Mouse (Mus musculus): ENCODE data around the gene Cnnm4. TPM values are rescaled to one million over a fixed set of nuclear protein-coding genes. Genes with fewer than 3 reads are reported as not detected.

Gene Cnnm4
- polyA plus RNA-seq, 1 experiment from 2014 or later = 13.7 TPM

Small RNAs within 50 kb of the gene (microRNA-seq; reads per million reads assigned to microRNA genes)
- not detected for gene Gm47280 (ENCODE audit: borderline number of aligned reads)

Other genes with a start within 250 kb of the Cnnm4 start
- gene Uggt1, start 226.9 kb upstream of the Cnnm4 start, polyA plus RNA-seq (2015; fragmentation: Nextera tagmentation; extraction: Ambion mirVana) = 43.9 and 46.5 TPM in 2 replicates
- 3.8 and 4.4 TPM in 2 replicates for gene Neurl3, start 196.9 kb upstream of the Cnnm4 start, polyA plus RNA-seq (2015; fragmentation: Nextera tagmentation; extraction: Ambion mirVana)
- 34.9 and 35.4 TPM in 2 replicates for gene Arid5a, start 163.9 kb upstream of the Cnnm4 start, polyA plus RNA-seq (2015; fragmentation: Nextera tagmentation; extraction: Ambion mirVana)
- 26.0 and 29.4 TPM in 2 replicates for gene Kansl3, start 102.4 kb upstream of the Cnnm4 start, polyA plus RNA-seq (2015; fragmentation: Nextera tagmentation; extraction: Ambion mirVana)
- gene Fer1l5, start 99.3 kb upstream of the Cnnm4 start, polyA plus RNA-seq (2015; fragmentation: Nextera tagmentation; extraction: Ambion mirVana) = 0.49 and 0.61 TPM in 2 replicates
- 51.3 and 52.1 TPM in 2 replicates for gene Lman2l, start 26.3 kb upstream of the Cnnm4 start, polyA plus RNA-seq (2015; fragmentation: Nextera tagmentation; extraction: Ambion mirVana)
- gene Cnnm3, start 40.2 kb downstream of the Cnnm4 start, polyA plus RNA-seq (2015; fragmentation: Nextera tagmentation; extraction: Ambion mirVana) = 3.3 and 3.8 TPM in 2 replicates
- gene Ankrd23, start 65.3 kb downstream of the Cnnm4 start, polyA plus RNA-seq (2015; fragmentation: Nextera tagmentation; extraction: Ambion mirVana) = 10.0 and 12.0 TPM in 2 replicates
- gene Gm42417, start 67.8 kb downstream of the Cnnm4 start, polyA plus RNA-seq (2015; fragmentation: Nextera tagmentation; extraction: Ambion mirVana) = 0.26 and 0.60 TPM in 2 replicates
- gene Ankrd39, start 75.8 kb downstream of the Cnnm4 start, polyA plus RNA-seq (2015; fragmentation: Nextera tagmentation; extraction: Ambion mirVana) = 20.0 and 22.7 TPM in 2 replicates
- gene Sema4c, start 86.7 kb downstream of the Cnnm4 start, polyA plus RNA-seq (2015; fragmentation: Nextera tagmentation; extraction: Ambion mirVana) = 5.5 and 6.0 TPM in 2 replicates
- gene Fam178b, start 211.6 kb downstream of the Cnnm4 start, polyA plus RNA-seq (2015; fragmentation: Nextera tagmentation; extraction: Ambion mirVana) = 0.52 and 1.7 TPM in 2 replicates
- gene Cox5b, start 219.8 kb downstream of the Cnnm4 start, polyA plus RNA-seq (2015; fragmentation: Nextera tagmentation; extraction: Ambion mirVana) = 679 and 701 TPM in 2 replicates
- 0.13 TPM in 1 of 2 replicates, not detected in the other for gene 4933424G06Rik, start 238.5 kb downstream of the Cnnm4 start, polyA plus RNA-seq (2015; fragmentation: Nextera tagmentation; extraction: Ambion mirVana)
- gene Actr1b, start 242.8 kb downstream of the Cnnm4 start, polyA plus RNA-seq (2015; fragmentation: Nextera tagmentation; extraction: Ambion mirVana) = 59.3 and 62.0 TPM in 2 replicates